Mouse (Mus musculus): ENCODE data around the gene Baz1b. TPM values are rescaled to one million over a fixed set of nuclear protein-coding genes. Genes with fewer than 3 reads are reported as not detected.

Gene Baz1b
- polyA plus RNA-seq, 1 experiment from 2014 or later = 26.6 TPM

DNA sequence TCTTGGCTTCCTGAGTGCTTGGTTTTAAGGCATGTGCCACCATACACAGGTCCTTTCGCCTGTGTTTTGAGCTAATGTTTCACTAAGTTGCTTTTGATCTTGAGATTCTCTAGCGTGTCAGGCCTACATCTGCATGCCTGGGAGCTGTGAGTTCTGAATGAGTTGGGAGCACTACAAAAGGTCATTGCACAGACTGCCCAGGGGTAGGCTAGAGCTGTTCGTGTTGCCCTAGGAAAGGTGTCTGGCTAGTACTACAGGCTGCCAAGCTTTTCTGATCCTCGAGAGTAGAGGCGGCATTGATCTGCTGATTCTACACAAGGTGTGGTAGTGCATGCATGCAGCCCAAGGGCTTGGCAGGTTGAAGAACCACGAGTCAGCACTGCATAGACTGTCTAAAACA lies 24.2 kb upstream of the Baz1b start:
- no peak overlapping the region for H3K9ac ChIP-seq
- H3K9me3 ChIP-seq = no peaks in the 10 kb centered on the region
- no peak overlapping the region for H3K4me2 ChIP-seq
- no peak for ATAC-seq (ENCODE audit: low FRiP score, low read depth)
- no peak overlapping the region for H3K4me3 ChIP-seq
- no peaks in the 10 kb centered on the region for H3K27me3 ChIP-seq
- no peak overlapping the region for H3K27ac ChIP-seq (replicated peaks)
- peaks cover 34% of the 10 kb centered on the region for H3K36me3 ChIP-seq
- WGBS = 92% methylated on average over 6 of the region's 6 CpGs
- H3K4me1 ChIP-seq (replicated peaks) = no peaks in the 10 kb centered on the region; the same call in 1 of the 2 replicates

DNA sequence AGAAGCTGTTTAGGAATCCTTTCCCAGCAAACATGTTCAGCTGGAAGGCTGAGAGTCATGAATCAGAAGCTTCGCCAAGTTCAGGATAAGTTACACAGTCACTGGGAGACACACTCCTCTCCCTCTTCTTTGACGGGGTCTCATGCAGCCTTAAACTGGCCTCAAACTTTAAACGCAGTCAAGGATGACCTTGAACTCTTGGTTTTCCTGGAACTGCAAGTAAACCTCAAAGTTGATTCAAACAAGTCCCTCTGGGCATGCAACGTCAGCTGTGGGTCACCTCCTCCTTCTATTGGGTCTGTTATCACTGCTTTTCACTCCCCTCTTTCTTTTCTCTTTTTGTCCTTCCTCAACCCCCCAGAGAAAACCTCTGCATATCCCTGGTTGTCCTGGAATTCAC lies 20.2 kb upstream of the Baz1b start:
- ATAC-seq (ENCODE audit: low FRiP score, low read depth) = no peak
- Histone ChIP-seq H3K4me1 (replicated peaks) (peaks cover 10% of the 10 kb centered on the region), H3K9me3 (no peaks in the 10 kb centered on the region), H3K27me3 (no peaks in the 10 kb centered on the region), H3K4me3 (no peak overlapping the region), H3K9ac (no peak overlapping the region), H3K4me2 (no peak overlapping the region), H3K36me3 (peaks cover 9% of the 10 kb centered on the region), H3K27ac (replicated peaks) (no peak overlapping the region)
- 91% methylated on average over 4 of the region's 4 CpGs for WGBS

DNA sequence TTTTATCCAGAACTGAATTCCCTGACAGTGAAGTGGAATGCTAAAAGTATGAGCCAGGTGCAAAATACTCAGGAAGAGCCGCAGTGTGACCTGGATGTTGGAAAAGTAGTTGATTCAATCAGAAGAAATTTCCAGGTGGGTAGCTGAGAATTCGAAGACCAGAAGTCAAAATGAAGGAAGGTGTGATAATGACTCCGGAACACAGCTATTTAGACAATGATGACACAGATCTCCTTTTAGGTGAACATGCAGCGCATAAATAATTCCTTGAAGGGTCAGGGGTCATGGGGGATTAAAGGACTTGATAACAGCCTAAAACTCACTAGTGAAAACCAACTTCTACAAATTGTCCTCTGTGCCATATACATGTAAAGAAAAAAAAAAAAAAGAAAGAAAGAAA lies 19.6 kb upstream of the Baz1b start:
- H3K9ac ChIP-seq = no peak overlapping the region
- peak overlapping the region; percentile 77; the same call in 1 of the 2 replicates for H3K4me3 ChIP-seq
- peak overlapping the region; percentile 100 for H3K27ac ChIP-seq (replicated peaks)
- H3K4me1 ChIP-seq (replicated peaks) = peaks cover 10% of the 10 kb centered on the region
- ATAC-seq (ENCODE audit: low FRiP score, low read depth) = no peak
- 94% methylated on average over 4 of the region's 4 CpGs for WGBS
- peaks cover 11% of the 10 kb centered on the region for H3K36me3 ChIP-seq
- H3K4me2 ChIP-seq = peak overlapping the region; percentile 90; the same call in 1 of the 2 replicates
- no peaks in the 10 kb centered on the region for H3K9me3 ChIP-seq
- H3K27me3 ChIP-seq = no peaks in the 10 kb centered on the region

GRCm38 (mm10) chr5:135168063-135169062 lies 18.7 kb upstream of the Baz1b start, which contains the start of gene Bcl7b:
Gene Bcl7b, plus strand, starts transcription at chr5:135168283.
- Histone ChIP-seq H3K27ac (replicated peaks) (peak within 1 kb of the TSS; percentile 100), H3K9me3 (no peaks in the 10 kb centered on the region), H3K36me3 (peaks cover 16% of the 10 kb centered on the region), H3K4me2 (peak within 1 kb of the TSS; percentile 90), H3K9ac (peak within 1 kb of the TSS; percentile 92), H3K4me1 (replicated peaks) (peaks cover 10% of the 10 kb centered on the region), H3K27me3 (no peaks in the 10 kb centered on the region), H3K4me3 (peak within 1 kb of the TSS; percentile 77)
- 2% methylated on average over 66 of the region's 95 CpGs for WGBS
- ATAC-seq (ENCODE audit: low FRiP score, low read depth) = peak; percentile 98

- Histone ChIP-seq H3K4me3 (peak overlapping the region; percentile 77), H3K4me2 (peak overlapping the region; percentile 90), H3K4me1 (replicated peaks) (peaks cover 10% of the 10 kb centered on the region), H3K36me3 (peaks cover 21% of the 10 kb centered on the region), H3K9me3 (no peaks in the 10 kb centered on the region), H3K9ac (peak overlapping the region; percentile 92), H3K27ac (replicated peaks) (peak overlapping the region; percentile 100; the same call in 1 of the 2 replicates), H3K27me3 (no peaks in the 10 kb centered on the region)
- ATAC-seq (ENCODE audit: low FRiP score, low read depth) = no peak
- 92% methylated on average over 5 of the region's 5 CpGs for WGBS
Measured at GRCm38 (mm10) chr5:135169479-135169878, 17.6 kb upstream of the Baz1b start.

GRCm38 (mm10) chr5:135171688-135172220 lies 15.3 kb upstream of the Baz1b start:
- Histone ChIP-seq H3K4me1 (replicated peaks) (peaks cover 10% of the 10 kb centered on the region), H3K36me3 (peaks cover 30% of the 10 kb centered on the region), H3K4me2 (no peak overlapping the region), H3K9ac (no peak overlapping the region), H3K4me3 (no peak overlapping the region), H3K27me3 (no peaks in the 10 kb centered on the region), H3K9me3 (no peaks in the 10 kb centered on the region), H3K27ac (replicated peaks) (no peak overlapping the region)
- WGBS = 95% methylated on average over 6 of the region's 6 CpGs
- ATAC-seq (ENCODE audit: low FRiP score, low read depth) = no peak

DNA sequence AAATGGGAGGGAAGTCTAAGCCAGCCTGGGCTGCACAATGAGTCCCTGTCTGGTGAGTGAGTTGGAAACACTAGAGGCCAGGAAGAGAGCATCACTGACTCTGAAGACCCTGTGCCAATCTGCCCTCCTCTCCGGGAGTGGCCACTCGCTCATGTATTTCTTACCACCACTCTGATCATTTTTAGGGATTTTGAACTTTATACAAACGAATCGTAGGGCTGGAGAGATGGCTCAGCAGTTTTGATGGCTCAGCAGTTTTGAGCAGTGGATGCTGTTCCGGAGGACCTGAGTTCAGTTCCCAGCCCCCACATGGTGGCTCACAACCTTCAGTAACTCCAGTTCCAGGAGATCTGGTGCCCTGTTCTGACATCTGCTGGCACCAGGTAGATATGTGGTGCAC lies 14.1 kb upstream of the Baz1b start:
- WGBS = 94% methylated on average over 5 of the region's 5 CpGs
- no peak for ATAC-seq (ENCODE audit: low FRiP score, low read depth)
- Histone ChIP-seq H3K9me3 (no peaks in the 10 kb centered on the region), H3K4me2 (no peak overlapping the region), H3K36me3 (peaks cover 41% of the 10 kb centered on the region), H3K27me3 (no peaks in the 10 kb centered on the region), H3K4me1 (replicated peaks) (peaks cover 10% of the 10 kb centered on the region), H3K9ac (no peak overlapping the region), H3K4me3 (no peak overlapping the region), H3K27ac (replicated peaks) (no peak overlapping the region)

GRCm38 (mm10) chr5:135175086-135175485 lies 12.0 kb upstream of the Baz1b start:
- Histone ChIP-seq H3K4me2 (no peak overlapping the region), H3K27me3 (no peaks in the 10 kb centered on the region), H3K4me3 (no peak overlapping the region), H3K36me3 (peaks cover 59% of the 10 kb centered on the region), H3K9me3 (no peaks in the 10 kb centered on the region), H3K4me1 (replicated peaks) (no peaks in the 10 kb centered on the region; the same call in 1 of the 2 replicates), H3K9ac (no peak overlapping the region), H3K27ac (replicated peaks) (no peak overlapping the region)
- no peak for ATAC-seq (ENCODE audit: low FRiP score, low read depth)

GRCm38 (mm10) chr5:135178523-135178922 lies 8.5 kb upstream of the Baz1b start:
- no peak overlapping the region for H3K4me2 ChIP-seq
- H3K9me3 ChIP-seq = no peaks in the 10 kb centered on the region
- H3K4me3 ChIP-seq = no peak overlapping the region
- H3K27me3 ChIP-seq = no peaks in the 10 kb centered on the region
- no peak for ATAC-seq (ENCODE audit: low FRiP score, low read depth)
- WGBS = 78% methylated on average over 3 of the region's 3 CpGs
- peaks cover 70% of the 10 kb centered on the region for H3K36me3 ChIP-seq
- H3K4me1 ChIP-seq (replicated peaks) = no peaks in the 10 kb centered on the region
- H3K27ac ChIP-seq (replicated peaks) = no peak overlapping the region
- no peak overlapping the region for H3K9ac ChIP-seq

DNA sequence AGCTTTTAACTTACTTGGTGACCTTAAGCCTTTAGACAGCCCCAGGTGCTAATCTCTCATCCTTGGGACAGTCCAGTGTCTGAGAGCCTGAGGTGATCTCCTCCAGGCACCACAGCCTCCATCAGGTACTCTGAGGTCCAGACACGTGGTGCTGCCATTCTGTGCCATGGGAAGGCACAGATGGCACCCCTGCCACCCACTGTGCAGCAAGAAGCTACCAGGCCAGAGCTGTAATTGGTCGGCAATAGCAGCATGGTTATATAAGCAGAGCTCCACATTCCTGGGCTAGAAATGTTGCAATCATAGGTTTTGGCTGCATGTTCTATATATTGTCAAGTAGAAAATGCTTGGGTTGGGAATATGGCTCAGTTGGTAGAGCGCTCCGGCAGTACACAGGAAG lies 8.1 kb upstream of the Baz1b start:
- H3K36me3 ChIP-seq = peaks cover 67% of the 10 kb centered on the region

DNA sequence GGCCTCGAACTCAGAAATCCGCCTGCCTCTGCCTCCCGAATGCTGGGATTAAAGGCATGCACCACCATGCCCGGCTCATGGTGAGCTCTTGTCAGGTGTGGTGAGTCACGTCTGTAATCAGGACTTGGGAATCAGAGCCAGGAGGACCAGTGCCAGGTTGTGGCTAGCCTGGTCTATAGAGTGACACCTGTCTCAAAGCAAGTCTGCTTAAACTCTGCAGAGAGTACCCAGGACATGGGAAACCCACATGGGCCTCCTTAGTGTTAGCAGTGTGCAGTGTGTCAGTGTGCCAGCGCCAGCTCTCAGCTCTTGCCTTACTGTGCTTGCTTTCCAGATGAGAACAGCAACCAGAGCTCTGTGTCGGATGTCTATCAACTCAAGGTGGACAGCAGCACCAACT lies 7.4 kb upstream of the Baz1b start:
- H3K4me2 ChIP-seq = no peak overlapping the region
- H3K4me3 ChIP-seq = no peak overlapping the region
- no peak for ATAC-seq (ENCODE audit: low FRiP score, low read depth)
- no peaks in the 10 kb centered on the region for H3K9me3 ChIP-seq
- 98% methylated on average over 7 of the region's 7 CpGs for WGBS
- H3K36me3 ChIP-seq = peaks cover 64% of the 10 kb centered on the region
- H3K4me1 ChIP-seq (replicated peaks) = no peaks in the 10 kb centered on the region
- H3K9ac ChIP-seq = no peak overlapping the region
- no peak overlapping the region for H3K27ac ChIP-seq (replicated peaks)
- no peaks in the 10 kb centered on the region for H3K27me3 ChIP-seq

More for the DNA sequence above, 8.1 kb upstream of the Baz1b start:
- Histone ChIP-seq H3K4me2 (no peak overlapping the region), H3K27ac (replicated peaks) (no peak overlapping the region), H3K4me1 (replicated peaks) (no peaks in the 10 kb centered on the region), H3K4me3 (no peak overlapping the region), H3K9ac (no peak overlapping the region), H3K27me3 (no peaks in the 10 kb centered on the region), H3K9me3 (no peaks in the 10 kb centered on the region)
- 79% methylated on average over 4 of the region's 4 CpGs for WGBS
- no peak for ATAC-seq (ENCODE audit: low FRiP score, low read depth)

GRCm38 (mm10) chr5:135180796-135181195 lies 6.3 kb upstream of the Baz1b start:
- 97% methylated on average over 14 of the region's 14 CpGs for WGBS
- peaks cover 60% of the 10 kb centered on the region for H3K36me3 ChIP-seq

More at GRCm38 (mm10) chr5:135180796-135181195, 6.3 kb upstream of the Baz1b start:
- no peaks in the 10 kb centered on the region for H3K9me3 ChIP-seq
- no peak overlapping the region for H3K9ac ChIP-seq
- no peak for ATAC-seq (ENCODE audit: low FRiP score, low read depth)
- H3K27ac ChIP-seq (replicated peaks) = no peak overlapping the region
- no peaks in the 10 kb centered on the region for H3K4me1 ChIP-seq (replicated peaks)
- H3K4me3 ChIP-seq = no peak overlapping the region
- no peaks in the 10 kb centered on the region for H3K27me3 ChIP-seq
- H3K4me2 ChIP-seq = no peak overlapping the region

Measured in hindbrain, embryonic 15.5 days (tissue).